Mouse (Mus musculus): Measurements from ENCODE around the gene Metap2. TPM values are rescaled to one million over a fixed set of nuclear protein-coding genes. Genes with fewer than 3 reads are reported as not detected.

Gene Metap2
- polyA plus RNA-seq, 1 experiment from 2014 or later, result 191 TPM

GRCm38 (mm10) chr10:93899907-93900306 lies 3.0 kb upstream of the Metap2 start:
- 83% methylated on average over 11 of the region's 11 CpGs for WGBS
- Histone ChIP-seq H3K4me2 (ENCODE audit: low read depth, low read length) (no peak overlapping the region), H3K27me3 (ENCODE audit: control insufficient read depth, insufficient read depth, low read length) (no peaks in the 10 kb centered on the region), H3K36me3 (ENCODE audit: control insufficient read depth, insufficient read depth, low read length) (no peaks in the 10 kb centered on the region), H3K9ac (ENCODE audit: low read length) (no peak overlapping the region), H3K9me3 (replicated peaks; ENCODE audit: control insufficient read depth, low read length) (no peaks in the 10 kb centered on the region), H3K27ac (ENCODE audit: low read length) (no peak overlapping the region), H3K4me1 (ENCODE audit: control insufficient read depth, insufficient read depth, low read length) (no peaks in the 10 kb centered on the region), H3K4me3 (replicated peaks; ENCODE audit: low read length) (no peak overlapping the region)
- no peak for ATAC-seq (ENCODE audit: insufficient read depth, low FRiP score)

GRCm38 (mm10) chr10:93899303-93899702 lies 2.4 kb upstream of the Metap2 start:
- no peaks in the 10 kb centered on the region for H3K9me3 ChIP-seq (replicated peaks; ENCODE audit: control insufficient read depth, low read length)
- no peak overlapping the region for H3K9ac ChIP-seq (ENCODE audit: low read length)
- H3K4me3 ChIP-seq (replicated peaks; ENCODE audit: low read length), result no peak overlapping the region
- H3K36me3 ChIP-seq (ENCODE audit: control insufficient read depth, insufficient read depth, low read length), result no peaks in the 10 kb centered on the region
- no peaks in the 10 kb centered on the region for H3K27me3 ChIP-seq (ENCODE audit: control insufficient read depth, insufficient read depth, low read length)
- no peaks in the 10 kb centered on the region for H3K4me1 ChIP-seq (ENCODE audit: control insufficient read depth, insufficient read depth, low read length)
- no peak overlapping the region for H3K4me2 ChIP-seq (ENCODE audit: low read depth, low read length)
- H3K27ac ChIP-seq (ENCODE audit: low read length), result no peak overlapping the region
- 45% methylated on average over 2 of the region's 2 CpGs for WGBS
- ATAC-seq (ENCODE audit: insufficient read depth, low FRiP score), result no peak

- no peaks in the 10 kb centered on the region for H3K27me3 ChIP-seq (ENCODE audit: control insufficient read depth, insufficient read depth, low read length)
- no peak overlapping the region for H3K27ac ChIP-seq (ENCODE audit: low read length)
- WGBS, result 84% methylated on average over 4 of the region's 4 CpGs
- no peak overlapping the region for H3K4me2 ChIP-seq (ENCODE audit: low read depth, low read length)
- H3K4me1 ChIP-seq (ENCODE audit: control insufficient read depth, insufficient read depth, low read length), result peaks cover 15% of the 10 kb centered on the region
- H3K9me3 ChIP-seq (replicated peaks; ENCODE audit: control insufficient read depth, low read length), result no peaks in the 10 kb centered on the region
- H3K4me3 ChIP-seq (replicated peaks; ENCODE audit: low read length), result no peak overlapping the region
- H3K36me3 ChIP-seq (ENCODE audit: control insufficient read depth, insufficient read depth, low read length), result no peaks in the 10 kb centered on the region
- ATAC-seq (ENCODE audit: insufficient read depth, low FRiP score), result no peak
- H3K9ac ChIP-seq (ENCODE audit: low read length), result no peak overlapping the region
Observed at GRCm38 (mm10) chr10:93892551-93892950, 4.3 kb downstream of the Metap2 start.

- Histone ChIP-seq H3K27ac (ENCODE audit: low read length) (no peak overlapping the region), H3K4me3 (replicated peaks; ENCODE audit: low read length) (no peak overlapping the region), H3K9ac (ENCODE audit: low read length) (no peak overlapping the region), H3K4me1 (ENCODE audit: control insufficient read depth, insufficient read depth, low read length) (peaks cover 15% of the 10 kb centered on the region), H3K4me2 (ENCODE audit: low read depth, low read length) (no peak overlapping the region), H3K36me3 (ENCODE audit: control insufficient read depth, insufficient read depth, low read length) (no peaks in the 10 kb centered on the region), H3K9me3 (replicated peaks; ENCODE audit: control insufficient read depth, low read length) (no peaks in the 10 kb centered on the region), H3K27me3 (ENCODE audit: control insufficient read depth, insufficient read depth, low read length) (no peaks in the 10 kb centered on the region)
- WGBS, result 98% methylated on average over 1 of the region's 1 CpGs
- no peak for ATAC-seq (ENCODE audit: insufficient read depth, low FRiP score)
Observed at GRCm38 (mm10) chr10:93891031-93891430, 5.9 kb downstream of the Metap2 start.

GRCm38 (mm10) chr10:93890565-93890964 lies 6.3 kb downstream of the Metap2 start:
- H3K4me2 ChIP-seq (ENCODE audit: low read depth, low read length), result peak overlapping the region; percentile 86
- H3K4me1 ChIP-seq (ENCODE audit: control insufficient read depth, insufficient read depth, low read length), result peaks cover 15% of the 10 kb centered on the region
- no peak overlapping the region for H3K9ac ChIP-seq (ENCODE audit: low read length)
- H3K36me3 ChIP-seq (ENCODE audit: control insufficient read depth, insufficient read depth, low read length), result peaks cover 4% of the 10 kb centered on the region; the same call in 1 of the 2 replicates
- H3K27me3 ChIP-seq (ENCODE audit: control insufficient read depth, insufficient read depth, low read length), result no peaks in the 10 kb centered on the region
- H3K4me3 ChIP-seq (replicated peaks; ENCODE audit: low read length), result peak overlapping the region; percentile 81; the same call in 1 of the 2 replicates
- H3K9me3 ChIP-seq (replicated peaks; ENCODE audit: control insufficient read depth, low read length), result no peaks in the 10 kb centered on the region
- 75% methylated on average over 4 of the region's 4 CpGs for WGBS
- no peak overlapping the region for H3K27ac ChIP-seq (ENCODE audit: low read length)
- no peak for ATAC-seq (ENCODE audit: insufficient read depth, low FRiP score)

GRCm38 (mm10) chr10:93889976-93890375 lies 6.9 kb downstream of the Metap2 start:
- Histone ChIP-seq H3K9ac (ENCODE audit: low read length) (peak overlapping the region; percentile 83), H3K27me3 (ENCODE audit: control insufficient read depth, insufficient read depth, low read length) (no peaks in the 10 kb centered on the region), H3K4me1 (ENCODE audit: control insufficient read depth, insufficient read depth, low read length) (peaks cover 15% of the 10 kb centered on the region), H3K9me3 (replicated peaks; ENCODE audit: control insufficient read depth, low read length) (no peaks in the 10 kb centered on the region), H3K4me2 (ENCODE audit: low read depth, low read length) (peak overlapping the region; percentile 86), H3K36me3 (ENCODE audit: control insufficient read depth, insufficient read depth, low read length) (peaks cover 7% of the 10 kb centered on the region; the same call in 1 of the 2 replicates), H3K4me3 (replicated peaks; ENCODE audit: low read length) (peak overlapping the region; percentile 81), H3K27ac (ENCODE audit: low read length) (peak overlapping the region; percentile 82)
- under 1% methylated on average over 22 of the region's 22 CpGs for WGBS
- ATAC-seq (ENCODE audit: insufficient read depth, low FRiP score), result no peak

GRCm38 (mm10) chr10:93889579-93889950 lies 7.3 kb downstream of the Metap2 start:
- Histone ChIP-seq H3K4me1 (ENCODE audit: control insufficient read depth, insufficient read depth, low read length) (peaks cover 15% of the 10 kb centered on the region), H3K9ac (ENCODE audit: low read length) (peak overlapping the region; percentile 83), H3K27me3 (ENCODE audit: control insufficient read depth, insufficient read depth, low read length) (no peaks in the 10 kb centered on the region), H3K9me3 (replicated peaks; ENCODE audit: control insufficient read depth, low read length) (no peaks in the 10 kb centered on the region), H3K36me3 (ENCODE audit: control insufficient read depth, insufficient read depth, low read length) (peaks cover 7% of the 10 kb centered on the region; the same call in 1 of the 2 replicates), H3K4me2 (ENCODE audit: low read depth, low read length) (peak overlapping the region; percentile 91), H3K27ac (ENCODE audit: low read length) (peak overlapping the region; percentile 82), H3K4me3 (replicated peaks; ENCODE audit: low read length) (peak overlapping the region; percentile 81)
- under 1% methylated on average over 19 of the region's 30 CpGs for WGBS
- peak; percentile 97 for ATAC-seq (ENCODE audit: insufficient read depth, low FRiP score)

- Histone ChIP-seq H3K27ac (ENCODE audit: low read length) (peak overlapping the region; percentile 82), H3K9ac (ENCODE audit: low read length) (peak overlapping the region; percentile 83), H3K9me3 (replicated peaks; ENCODE audit: control insufficient read depth, low read length) (no peaks in the 10 kb centered on the region), H3K36me3 (ENCODE audit: control insufficient read depth, insufficient read depth, low read length) (peaks cover 7% of the 10 kb centered on the region; the same call in 1 of the 2 replicates), H3K27me3 (ENCODE audit: control insufficient read depth, insufficient read depth, low read length) (no peaks in the 10 kb centered on the region), H3K4me2 (ENCODE audit: low read depth, low read length) (peak overlapping the region; percentile 91), H3K4me1 (ENCODE audit: control insufficient read depth, insufficient read depth, low read length) (peaks cover 15% of the 10 kb centered on the region), H3K4me3 (replicated peaks; ENCODE audit: low read length) (peak overlapping the region; percentile 81)
- ATAC-seq (ENCODE audit: insufficient read depth, low FRiP score), result peak; percentile 52; the same call in 1 of the 2 replicates
- under 1% methylated on average over 38 of the region's 38 CpGs for WGBS
Observed at GRCm38 (mm10) chr10:93888935-93889578, 7.8 kb downstream of the Metap2 start.

GRCm38 (mm10) chr10:93888590-93888934 lies 8.3 kb downstream of the Metap2 start:
- Histone ChIP-seq H3K4me1 (ENCODE audit: control insufficient read depth, insufficient read depth, low read length) (peaks cover 15% of the 10 kb centered on the region), H3K27me3 (ENCODE audit: control insufficient read depth, insufficient read depth, low read length) (no peaks in the 10 kb centered on the region), H3K9me3 (replicated peaks; ENCODE audit: control insufficient read depth, low read length) (no peaks in the 10 kb centered on the region), H3K36me3 (ENCODE audit: control insufficient read depth, insufficient read depth, low read length) (peaks cover 7% of the 10 kb centered on the region; the same call in 1 of the 2 replicates), H3K4me3 (replicated peaks; ENCODE audit: low read length) (peak overlapping the region; percentile 81), H3K4me2 (ENCODE audit: low read depth, low read length) (peak overlapping the region; percentile 91), H3K27ac (ENCODE audit: low read length) (peak overlapping the region; percentile 82), H3K9ac (ENCODE audit: low read length) (peak overlapping the region; percentile 83)
- WGBS, result 10% methylated on average over 10 of the region's 10 CpGs
- ATAC-seq (ENCODE audit: insufficient read depth, low FRiP score), result no peak

All from stomach, embryonic 16.5 days (tissue).